Mouse (Mus musculus) monocyte, adult 59 days (primary cell): Measurements from ENCODE around the gene Epn3. TPM values are rescaled to one million over a fixed set of nuclear protein-coding genes. Genes with fewer than 3 reads are reported as not detected.

Experiments used
- total RNA-seq, 2 experiments: library from RNA; stranded (reverse); gene quantifications; one replicate each; pipeline ENCODE4 v1.2.4; 2023

The Epn3 gene
- total RNA-seq = not detected

GRCm38 (mm10) chr11:94499661-94500152 is at the start of gene Epn3:
Epn3 (minus strand) TSS chr11:94499974.

GRCm38 (mm10) chr11:94548888-94549690 is 49.3 kb upstream of the Epn3 start, which contains the start of gene Rsad1:
Rsad1 (minus strand) TSS chr11:94549255.

DNA sequence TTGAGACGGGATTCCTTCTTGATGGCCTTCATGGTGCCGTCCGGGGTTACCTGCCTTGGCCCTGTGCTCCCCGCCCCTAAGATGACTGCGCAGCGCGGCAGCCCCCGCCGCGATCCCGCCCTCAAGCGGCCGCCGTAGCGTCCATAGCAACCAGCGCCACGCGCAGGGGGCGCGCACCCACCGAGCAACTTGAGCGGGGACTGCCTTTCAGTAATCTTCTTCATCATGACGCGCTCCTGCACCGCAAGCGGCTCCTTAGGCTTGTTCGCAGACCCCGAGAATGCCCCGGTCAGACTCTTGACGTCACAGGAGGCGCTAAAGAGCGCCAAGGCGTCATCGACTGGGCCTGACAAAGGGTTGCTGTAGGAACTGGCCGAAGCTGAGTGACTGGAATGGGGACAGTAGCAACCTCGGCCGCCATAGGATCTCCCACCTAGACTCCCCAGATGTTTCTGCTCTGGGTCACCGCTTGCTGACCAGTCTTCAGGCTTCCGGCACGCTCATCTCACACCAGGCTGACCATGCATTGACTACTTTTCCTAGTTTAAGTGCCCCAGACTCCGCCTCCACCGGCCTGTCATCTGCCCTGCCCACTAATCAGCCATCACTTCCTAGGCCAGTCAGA is 21.6 kb upstream of the Epn3 start, which contains the start of gene Mycbpap:
Gene Mycbpap, minus strand, starts transcription at position 524 of the 625 bp plus-strand sequence.

DNA sequence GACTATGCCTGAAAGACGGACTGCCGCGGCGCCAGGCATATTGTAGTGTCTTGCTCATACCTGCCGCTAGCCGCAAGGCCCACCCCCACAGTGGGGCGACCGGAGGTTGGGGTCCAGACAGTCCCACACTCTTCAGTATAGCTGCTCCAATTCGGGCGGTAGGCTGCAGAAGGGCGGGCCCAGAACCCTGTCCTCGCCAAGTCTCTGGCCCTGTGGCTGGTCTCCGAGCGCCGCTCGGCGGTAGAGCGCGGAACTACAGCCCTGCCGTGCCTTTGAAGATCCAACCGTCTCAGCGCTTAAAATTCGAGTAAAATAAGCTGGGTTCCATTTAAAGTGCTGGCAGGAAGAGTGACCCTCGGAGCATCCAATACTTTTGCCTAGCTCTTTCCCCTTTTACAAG is 13.8 kb downstream of the Epn3 start, which contains the start of gene Spata20:
Gene Spata20, minus strand, starts transcription at position 179 of the 400 bp plus-strand sequence.

GRCm38 (mm10) chr11:94473707-94474543 is 25.8 kb downstream of the Epn3 start, which contains the start of gene Cacna1g:
Cacna1g (minus strand) TSS chr11:94474198.

Other genes with a start within 250 kb of the Epn3 start
- gene Gm21885, start 218.1 kb downstream of the Epn3 start, total RNA-seq = not detected
- 10 to 100 TPM; 58.5 to 64.9 TPM for gene Luc7l3, start 178.0 kb downstream of the Epn3 start, total RNA-seq
- gene Ankrd40, start 172.0 kb downstream of the Epn3 start, total RNA-seq = 10 to 100 TPM; 43.6 to 52.1 TPM
- 100 to 1,000 TPM in 1 of 2 experiments, 10 to 100 TPM in 1; 91.5 to 104 TPM for gene Abcc3, start 107.0 kb downstream of the Epn3 start, total RNA-seq
- gene Cacna1g, start 25.8 kb downstream of the Epn3 start, total RNA-seq = not detected
- gene Spata20, start 13.8 kb downstream of the Epn3 start, total RNA-seq = not detected
- under 1 TPM; 0.60 to 0.73 TPM for gene Mycbpap, start 21.8 kb upstream of the Epn3 start, total RNA-seq
- gene Rsad1, start 49.3 kb upstream of the Epn3 start, total RNA-seq = 1 to 10 TPM; 2.4 to 3.1 TPM
- not detected for gene Chad, start 65.1 kb upstream of the Epn3 start, total RNA-seq
- 10 to 100 TPM; 28.8 to 30.3 TPM for gene Acsf2, start 101.9 kb upstream of the Epn3 start, total RNA-seq
- 10 to 100 TPM; 91.0 to 92.7 TPM for gene Lrrc59, start 129.8 kb upstream of the Epn3 start, total RNA-seq
- gene Mrpl27, start 153.8 kb upstream of the Epn3 start, total RNA-seq = 10 to 100 TPM; 18.3 to 20.4 TPM
- under 1 TPM in 1 of 2 experiments, not detected in 1; 0.52 TPM for gene Eme1, start 154.0 kb upstream of the Epn3 start, total RNA-seq
- 10 to 100 TPM; 14.6 to 16.7 TPM for gene Xylt2, start 177.5 kb upstream of the Epn3 start, total RNA-seq
- gene Gm11541, start 204.5 kb upstream of the Epn3 start, total RNA-seq = not detected
- gene Cdc34b, start 241.8 kb upstream of the Epn3 start, total RNA-seq = not detected